Mouse (Mus musculus): Measurements from ENCODE around the gene Lyrm2. TPM values are rescaled to one million over a fixed set of nuclear protein-coding genes. Genes with fewer than 3 reads are reported as not detected.

Lyrm2 gene
- polyA plus RNA-seq (2015; fragmentation: Nextera tagmentation; extraction: Ambion mirVana): 156 and 161 TPM in 2 replicates

DNA sequence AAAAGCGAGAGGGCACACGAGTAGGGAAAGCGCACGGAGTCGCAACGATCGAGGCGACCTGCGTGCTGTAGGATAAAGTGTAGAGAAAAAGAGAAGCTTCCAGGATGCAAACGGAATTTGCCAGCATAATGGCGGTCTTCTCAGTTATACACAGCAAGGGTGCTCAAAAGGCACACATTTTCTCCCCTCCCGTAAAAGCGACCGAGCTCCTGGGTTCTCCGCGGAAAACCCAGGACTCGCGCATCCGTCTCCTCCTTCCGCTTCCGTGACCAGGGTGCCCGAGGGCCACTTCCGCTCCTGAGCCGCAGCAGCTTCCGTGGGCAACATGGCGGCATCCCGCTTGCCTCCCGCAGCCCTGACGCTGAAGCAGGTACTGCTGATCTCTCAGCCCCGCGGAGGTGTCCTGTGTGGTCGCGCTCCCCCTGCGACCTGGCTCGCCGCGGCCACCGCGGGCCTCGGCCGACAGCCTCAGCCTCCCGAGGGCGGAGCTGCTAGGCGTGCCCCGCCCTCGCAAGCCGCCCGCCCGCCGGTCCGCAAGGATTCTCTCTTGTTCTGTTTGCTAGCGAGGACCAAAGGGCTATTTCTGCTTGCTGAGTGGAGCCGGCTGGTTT, at the start of gene Lyrm2:
Gene Lyrm2, plus strand, starts transcription at position 288 of the 611 bp plus-strand sequence.
- peaks cover 5% of the 10 kb centered on the region; the same call in 1 of the 2 replicates for H3K36me3 ChIP-seq
- 1% methylated on average over 53 of the region's 53 CpGs for WGBS
- peak within 1 kb of the TSS; percentile 80 for H3K4me3 ChIP-seq
- peak; percentile 94 for ATAC-seq (ENCODE audit: low FRiP score)
- H3K9me3 ChIP-seq: no peaks in the 10 kb centered on the region
- H3K4me2 ChIP-seq: peak within 1 kb of the TSS; percentile 73
- H3K27me3 ChIP-seq: no peaks in the 10 kb centered on the region
- peaks cover 12% of the 10 kb centered on the region for H3K4me1 ChIP-seq (replicated peaks)
- peak within 1 kb of the TSS; percentile 93 for H3K9ac ChIP-seq
- peak within 1 kb of the TSS; percentile 100 for H3K27ac ChIP-seq

DNA sequence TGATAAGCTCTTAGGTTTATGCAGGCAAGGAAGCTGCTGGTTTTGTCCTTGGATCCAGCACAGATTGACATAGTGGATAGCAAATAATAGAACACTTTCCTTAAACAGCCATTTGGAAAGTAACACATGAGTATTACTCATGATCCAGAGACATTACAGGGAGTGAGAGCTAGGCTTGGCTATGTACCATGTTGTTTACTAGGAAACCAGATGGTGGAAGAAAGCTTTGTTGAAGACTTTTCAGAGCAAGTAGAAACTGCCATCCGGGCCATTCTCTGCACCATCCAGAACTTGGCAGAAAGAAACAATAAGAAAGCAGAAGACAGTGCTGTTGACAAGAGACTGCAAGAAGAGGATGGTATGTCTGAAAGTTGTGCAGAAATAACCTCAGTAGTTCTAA, 49.3 kb upstream of the Lyrm2 start:
- no peak overlapping the region for H3K9ac ChIP-seq
- H3K36me3 ChIP-seq: peaks cover 90% of the 10 kb centered on the region
- no peak overlapping the region for H3K27ac ChIP-seq
- 94% methylated on average over 1 of the region's 1 CpGs for WGBS
- H3K4me1 ChIP-seq (replicated peaks): no peaks in the 10 kb centered on the region
- ATAC-seq (ENCODE audit: low FRiP score): no peak
- no peak overlapping the region for H3K4me2 ChIP-seq
- H3K27me3 ChIP-seq: no peaks in the 10 kb centered on the region
- H3K4me3 ChIP-seq: no peak overlapping the region
- no peaks in the 10 kb centered on the region for H3K9me3 ChIP-seq

DNA sequence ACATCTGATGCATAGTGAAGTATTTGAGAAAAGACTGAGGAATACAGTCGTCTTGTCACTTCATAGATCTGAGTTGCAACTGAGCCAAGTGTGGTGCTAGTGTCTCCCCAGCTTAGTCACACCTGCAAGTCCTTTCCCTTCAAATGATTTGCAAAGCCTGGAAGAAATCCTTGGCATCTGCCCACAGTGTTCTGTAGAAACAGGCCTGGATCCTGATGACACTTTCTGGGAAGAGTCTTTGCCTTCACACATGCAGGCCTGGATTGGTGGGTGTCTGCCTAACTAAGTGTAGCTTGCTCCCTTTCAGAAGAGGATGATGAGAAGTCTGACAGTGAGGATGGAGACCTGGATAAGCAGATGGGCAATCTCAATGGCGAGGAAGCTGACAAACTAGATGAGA, 42.6 kb upstream of the Lyrm2 start:
- no peaks in the 10 kb centered on the region for H3K27me3 ChIP-seq
- H3K27ac ChIP-seq: no peak overlapping the region
- ATAC-seq (ENCODE audit: low FRiP score): no peak
- H3K9ac ChIP-seq: no peak overlapping the region
- 91% methylated on average over 2 of the region's 2 CpGs for WGBS
- H3K4me3 ChIP-seq: no peak overlapping the region
- H3K4me1 ChIP-seq (replicated peaks): no peaks in the 10 kb centered on the region
- H3K9me3 ChIP-seq: no peaks in the 10 kb centered on the region
- H3K36me3 ChIP-seq: peaks cover 82% of the 10 kb centered on the region
- no peak overlapping the region for H3K4me2 ChIP-seq

DNA sequence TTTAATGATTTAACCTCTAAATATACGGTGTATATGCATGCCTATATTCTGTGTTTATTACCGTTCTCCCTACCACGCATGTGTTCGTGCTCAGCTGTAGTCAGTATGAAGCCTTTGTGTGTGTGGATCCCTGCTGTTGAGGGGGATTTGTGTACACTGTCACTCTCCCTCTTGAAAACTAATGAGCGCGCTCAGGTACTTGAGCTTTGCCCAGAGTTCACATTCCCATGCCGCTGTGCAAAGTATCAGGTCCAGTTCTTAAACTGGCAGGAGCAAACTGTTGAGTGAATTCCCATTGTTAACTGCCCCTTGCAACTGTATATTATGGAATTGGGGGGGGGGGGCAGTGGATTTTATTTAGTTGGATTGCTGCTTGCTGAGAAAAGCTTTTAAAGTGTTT, 32.6 kb upstream of the Lyrm2 start:
- H3K4me2 ChIP-seq: no peak overlapping the region
- H3K9me3 ChIP-seq: no peaks in the 10 kb centered on the region
- peaks cover 81% of the 10 kb centered on the region for H3K36me3 ChIP-seq
- no peaks in the 10 kb centered on the region for H3K27me3 ChIP-seq
- 87% methylated on average over 7 of the region's 7 CpGs for WGBS
- H3K9ac ChIP-seq: no peak overlapping the region
- H3K4me1 ChIP-seq (replicated peaks): no peaks in the 10 kb centered on the region
- H3K27ac ChIP-seq: no peak overlapping the region
- ATAC-seq (ENCODE audit: low FRiP score): no peak
- H3K4me3 ChIP-seq: no peak overlapping the region

DNA sequence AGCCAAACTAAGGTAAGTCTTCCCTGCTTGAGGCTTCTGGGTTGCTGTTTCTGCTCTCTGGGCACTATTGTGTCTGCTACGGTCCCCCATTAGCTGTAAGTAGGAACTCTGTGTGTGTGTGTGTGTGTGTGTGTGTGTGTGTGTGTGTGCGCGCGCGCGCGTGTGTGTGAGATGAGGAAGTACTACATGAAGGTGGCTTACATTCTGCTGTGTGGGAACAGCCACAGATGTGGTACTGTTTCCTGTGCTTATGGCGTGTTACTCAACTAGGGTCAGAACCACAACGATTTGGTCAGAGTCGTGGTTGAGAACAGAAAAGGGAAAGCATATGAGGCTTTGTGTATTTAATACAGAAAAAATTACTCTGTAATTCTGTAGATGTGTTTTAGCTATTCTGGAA, 32.0 kb upstream of the Lyrm2 start:
- Histone ChIP-seq H3K4me3 (no peak overlapping the region), H3K27ac (no peak overlapping the region), H3K36me3 (peaks cover 81% of the 10 kb centered on the region), H3K4me2 (no peak overlapping the region), H3K27me3 (no peaks in the 10 kb centered on the region), H3K9ac (no peak overlapping the region), H3K4me1 (replicated peaks) (no peaks in the 10 kb centered on the region), H3K9me3 (no peaks in the 10 kb centered on the region)
- no peak for ATAC-seq (ENCODE audit: low FRiP score)
- WGBS: 95% methylated on average over 10 of the region's 10 CpGs

DNA sequence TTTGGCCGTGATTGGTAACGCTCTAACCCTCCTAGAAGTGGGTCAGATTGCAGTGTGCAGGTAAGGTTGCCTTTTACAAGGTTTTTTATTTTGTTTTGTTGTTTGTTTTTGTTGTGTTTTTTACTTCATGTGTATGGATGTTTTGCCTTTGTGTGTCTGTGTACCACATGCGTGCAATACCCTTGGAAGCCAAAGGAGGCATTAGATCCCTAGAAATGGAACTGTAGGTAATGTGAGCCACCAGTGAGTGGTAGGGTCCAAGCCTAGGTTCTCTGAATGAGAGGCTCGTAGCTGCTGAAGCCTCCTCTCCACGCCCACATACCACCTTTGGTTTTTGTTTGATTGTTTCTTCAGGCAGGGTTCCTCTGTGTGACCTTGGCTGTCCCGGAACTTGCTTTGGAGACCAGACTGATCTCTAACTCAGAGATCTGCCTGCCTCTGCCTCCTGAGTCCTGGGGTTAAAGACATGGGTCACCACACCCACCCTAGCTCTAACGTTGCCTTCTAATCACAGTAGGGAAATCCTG, 29.7 kb upstream of the Lyrm2 start:
- no peak overlapping the region for H3K4me3 ChIP-seq
- H3K27ac ChIP-seq: no peak overlapping the region
- H3K9me3 ChIP-seq: no peaks in the 10 kb centered on the region
- no peak overlapping the region for H3K9ac ChIP-seq
- H3K4me1 ChIP-seq (replicated peaks): no peaks in the 10 kb centered on the region
- H3K27me3 ChIP-seq: no peaks in the 10 kb centered on the region
- no peak for ATAC-seq (ENCODE audit: low FRiP score)
- H3K36me3 ChIP-seq: peaks cover 83% of the 10 kb centered on the region
- 96% methylated on average over 7 of the region's 7 CpGs for WGBS
- H3K4me2 ChIP-seq: no peak overlapping the region

DNA sequence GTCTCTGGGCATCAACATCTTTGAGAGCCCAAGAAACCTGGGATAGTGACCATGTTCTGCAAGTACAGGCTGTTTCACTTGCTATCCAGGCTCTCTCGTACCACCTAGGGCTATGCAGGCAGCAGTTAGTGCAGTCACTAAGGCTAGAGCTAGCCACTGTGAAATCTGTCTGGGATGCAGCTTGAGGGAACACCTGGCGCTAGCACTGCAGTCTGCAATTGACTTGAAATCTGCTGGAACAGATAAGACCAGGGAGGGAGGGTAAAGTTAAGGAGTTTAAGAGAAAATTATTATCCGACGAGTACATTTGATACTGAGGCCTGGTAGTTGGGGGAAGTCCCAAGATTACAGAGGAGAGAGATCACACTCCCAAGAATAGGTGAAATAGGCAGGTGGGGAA, 20.1 kb upstream of the Lyrm2 start:
- no peak for ATAC-seq (ENCODE audit: low FRiP score)
- Histone ChIP-seq H3K27me3 (no peaks in the 10 kb centered on the region), H3K4me2 (no peak overlapping the region), H3K27ac (no peak overlapping the region), H3K9me3 (peaks cover 3% of the 10 kb centered on the region; the same call in 1 of the 2 replicates), H3K9ac (no peak overlapping the region), H3K4me3 (no peak overlapping the region), H3K36me3 (peaks cover 21% of the 10 kb centered on the region), H3K4me1 (replicated peaks) (no peaks in the 10 kb centered on the region)
- 95% methylated on average over 4 of the region's 4 CpGs for WGBS

DNA sequence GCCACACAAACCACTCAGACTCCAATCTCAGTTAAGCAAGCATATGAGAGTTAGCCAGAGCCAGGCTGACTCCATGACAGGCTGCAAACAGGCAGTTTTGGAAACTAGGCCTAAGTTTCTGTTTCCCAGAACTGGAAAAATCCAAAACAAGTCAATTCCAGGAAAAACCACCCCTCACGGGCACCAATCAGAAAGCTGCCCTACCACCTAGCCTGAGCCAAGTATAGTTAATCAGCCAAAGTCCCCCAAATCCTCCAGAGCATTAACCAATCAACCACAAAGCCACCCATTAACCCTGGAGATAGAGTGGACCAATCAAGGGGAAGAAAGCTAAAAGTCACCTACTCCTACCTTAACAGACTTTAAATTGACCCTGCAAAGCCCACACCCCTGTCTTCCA, 12.9 kb upstream of the Lyrm2 start:
- Histone ChIP-seq H3K9me3 (no peaks in the 10 kb centered on the region), H3K27me3 (no peaks in the 10 kb centered on the region), H3K36me3 (peaks cover 4% of the 10 kb centered on the region; the same call in 1 of the 2 replicates), H3K4me2 (no peak overlapping the region), H3K27ac (no peak overlapping the region), H3K4me1 (replicated peaks) (no peaks in the 10 kb centered on the region), H3K4me3 (no peak overlapping the region), H3K9ac (no peak overlapping the region)
- no peak for ATAC-seq (ENCODE audit: low FRiP score)
- WGBS: 96% methylated on average over 1 of the region's 1 CpGs

DNA sequence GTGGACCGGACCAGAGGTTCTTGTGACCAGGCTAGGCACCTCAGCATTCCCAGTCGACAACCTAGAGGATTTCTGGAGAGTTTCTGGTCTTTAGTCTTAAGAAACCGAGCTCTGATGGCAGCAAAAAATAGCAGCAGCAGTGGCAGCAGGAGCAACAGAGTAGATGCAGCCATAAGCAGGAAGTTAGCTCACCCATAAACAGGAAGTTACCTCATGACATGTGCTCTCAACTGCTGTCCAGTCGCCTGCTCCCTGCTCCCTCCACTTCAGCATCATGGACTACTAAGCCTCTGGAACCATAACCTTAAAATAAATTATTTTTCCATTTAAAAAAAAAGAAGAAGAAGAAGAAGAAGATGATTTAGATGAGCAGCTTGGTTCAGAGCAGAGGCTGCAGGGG, 11.0 kb upstream of the Lyrm2 start:
- WGBS: 89% methylated on average over 4 of the region's 4 CpGs

DNA sequence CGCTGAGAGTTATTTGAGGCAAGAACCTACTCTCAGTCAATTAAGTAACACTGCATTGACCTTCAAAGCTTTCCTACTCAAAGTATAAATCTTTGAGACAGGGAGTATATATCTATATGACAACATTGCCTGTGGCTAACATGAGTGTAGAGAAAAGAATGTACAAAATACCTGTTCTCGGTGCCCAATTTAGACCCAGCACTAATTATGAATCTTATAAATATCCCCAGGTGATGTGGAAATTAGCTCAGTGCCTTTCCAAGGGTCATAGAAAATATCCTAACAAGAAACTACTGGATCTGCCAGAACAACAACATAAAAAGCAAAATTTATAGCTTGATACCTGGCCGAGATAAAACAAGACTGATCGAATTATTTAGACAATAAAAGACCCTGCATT, 1.1 kb upstream of the Lyrm2 start:
- Histone ChIP-seq H3K36me3 (peaks cover 5% of the 10 kb centered on the region; the same call in 1 of the 2 replicates), H3K9me3 (no peaks in the 10 kb centered on the region), H3K4me3 (no peak overlapping the region), H3K9ac (no peak overlapping the region), H3K27ac (no peak overlapping the region), H3K27me3 (no peaks in the 10 kb centered on the region), H3K4me1 (replicated peaks) (peaks cover 12% of the 10 kb centered on the region), H3K4me2 (no peak overlapping the region)
- ATAC-seq (ENCODE audit: low FRiP score): no peak
- 98% methylated on average over 4 of the region's 4 CpGs for WGBS

More for the DNA sequence above, 11.0 kb upstream of the Lyrm2 start:
- no peak overlapping the region for H3K9ac ChIP-seq
- no peaks in the 10 kb centered on the region for H3K27me3 ChIP-seq
- H3K4me3 ChIP-seq: no peak overlapping the region
- H3K36me3 ChIP-seq: peaks cover 4% of the 10 kb centered on the region; the same call in 1 of the 2 replicates
- ATAC-seq (ENCODE audit: low FRiP score): no peak
- H3K4me1 ChIP-seq (replicated peaks): no peaks in the 10 kb centered on the region
- no peak overlapping the region for H3K4me2 ChIP-seq
- no peak overlapping the region for H3K27ac ChIP-seq
- no peaks in the 10 kb centered on the region for H3K9me3 ChIP-seq

DNA sequence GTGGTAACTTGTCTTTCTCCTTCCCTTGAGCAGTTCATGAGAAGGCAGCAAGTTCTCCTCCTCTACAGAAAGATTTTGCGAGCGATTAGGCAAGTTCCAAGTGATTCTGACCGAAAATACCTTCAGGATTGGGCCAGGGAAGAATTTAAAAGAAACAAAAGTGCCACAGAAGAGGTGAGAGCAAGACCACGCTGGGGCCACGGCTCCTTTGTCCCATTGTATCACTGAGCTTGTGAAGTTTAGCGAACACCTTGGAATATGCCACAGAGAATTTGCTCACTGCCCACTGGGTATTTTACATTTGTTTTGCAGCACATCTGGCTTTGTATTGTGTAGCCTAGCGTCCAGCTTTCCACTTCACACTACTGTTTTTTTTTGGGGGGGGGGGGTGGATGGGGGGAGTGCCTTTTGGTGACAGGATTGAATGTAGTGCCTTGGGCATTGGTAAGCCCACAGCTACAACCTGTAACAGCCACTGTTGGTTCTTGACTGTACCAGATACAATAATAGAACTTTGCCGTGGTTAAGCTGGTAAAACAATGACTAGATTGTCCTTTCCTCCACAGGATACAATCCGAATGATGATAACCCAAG, 621 bp downstream of the Lyrm2 start:
- ATAC-seq (ENCODE audit: low FRiP score): peak; percentile 44; the same call in 1 of the 2 replicates
- Histone ChIP-seq H3K9me3 (no peaks in the 10 kb centered on the region), H3K4me1 (replicated peaks) (peaks cover 12% of the 10 kb centered on the region), H3K4me2 (peak overlapping the region; percentile 73), H3K27ac (peak overlapping the region; percentile 100), H3K9ac (peak overlapping the region; percentile 93), H3K36me3 (peaks cover 6% of the 10 kb centered on the region), H3K4me3 (peak overlapping the region; percentile 80), H3K27me3 (no peaks in the 10 kb centered on the region)
- WGBS: 9% methylated on average over 9 of the region's 9 CpGs

DNA sequence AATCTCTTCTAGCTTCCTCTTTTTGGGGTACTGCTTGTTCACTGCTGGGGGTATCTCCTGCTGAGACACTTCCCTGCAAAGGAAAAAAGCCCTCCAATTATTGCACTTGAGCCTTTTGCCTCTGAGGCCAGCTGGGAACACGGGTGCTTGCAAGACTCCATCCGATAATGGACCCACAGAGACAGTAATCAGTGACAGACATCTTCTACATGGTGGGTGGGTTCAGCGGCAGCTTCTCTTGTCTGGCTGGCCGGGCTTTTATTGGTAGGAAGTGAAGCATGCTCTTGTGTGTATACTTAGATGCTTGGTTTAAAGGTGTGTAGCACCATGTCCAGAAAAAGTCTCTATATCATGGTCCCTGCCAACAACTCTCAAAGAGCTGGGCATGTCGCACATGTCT, 17.4 kb downstream of the Lyrm2 start:
- no peaks in the 10 kb centered on the region for H3K27me3 ChIP-seq
- peaks cover 30% of the 10 kb centered on the region for H3K36me3 ChIP-seq
- ATAC-seq (ENCODE audit: low FRiP score): no peak

DNA sequence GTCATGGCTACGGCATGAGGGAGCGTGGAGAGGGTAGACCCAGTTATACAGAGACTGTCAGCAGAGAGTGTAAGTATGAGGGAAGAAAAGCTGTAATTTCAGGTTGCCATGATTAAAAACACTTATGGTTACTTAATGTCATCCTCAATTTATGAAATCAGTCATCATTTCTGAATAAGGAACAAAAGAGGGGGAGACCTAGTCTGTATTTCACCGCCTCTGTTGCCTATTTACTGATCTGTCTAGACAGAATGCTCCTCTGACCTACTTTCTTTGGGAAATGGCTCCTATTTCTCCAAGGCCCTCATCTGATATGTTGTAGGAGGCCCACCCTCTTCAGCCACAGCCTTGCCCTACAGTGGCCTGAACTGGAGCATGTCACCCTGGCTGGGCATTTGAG, 20.6 kb downstream of the Lyrm2 start:
- Histone ChIP-seq H3K9ac (no peak overlapping the region), H3K4me3 (no peak overlapping the region), H3K27me3 (no peaks in the 10 kb centered on the region), H3K4me2 (no peak overlapping the region), H3K4me1 (replicated peaks) (no peaks in the 10 kb centered on the region), H3K36me3 (peaks cover 23% of the 10 kb centered on the region), H3K9me3 (no peaks in the 10 kb centered on the region), H3K27ac (no peak overlapping the region)
- no peak for ATAC-seq (ENCODE audit: low FRiP score)
- 98% methylated on average over 3 of the region's 3 CpGs for WGBS

More for the DNA sequence above, 17.4 kb downstream of the Lyrm2 start:
- Histone ChIP-seq H3K4me2 (no peak overlapping the region), H3K4me3 (no peak overlapping the region), H3K4me1 (replicated peaks) (no peaks in the 10 kb centered on the region), H3K9ac (no peak overlapping the region), H3K27ac (no peak overlapping the region), H3K9me3 (no peaks in the 10 kb centered on the region)
- WGBS: 66% methylated on average over 5 of the region's 5 CpGs

Data from hindbrain, embryonic 13.5 days (tissue).